Comparison of ENCODE assay signal across 21 mouse cellular contexts in genomic region chr19:3848207-3848808, GRCm38 (mm10). TPM values are rescaled to one million over a fixed set of nuclear protein-coding genes. Genes with fewer than 3 reads are reported as not detected.
A peak's percentile ranks its signal among the peaks of the same experiment; 100 is the strongest.
DNase-seq lines count a peak whose midpoint lies in the region; ATAC-seq and TF ChIP-seq lines count a peak whose summit lies in the region.
"Had no signal": no experiment of that assay in that cellular context is flagged by ENCODE, and none has a peak within 500 bp of the region (broad histone marks: within the 10 kb centered on the region; RNA-seq: fewer than 3 reads in every experiment).

No protein-coding gene starts in this region.

- ATAC-seq in liver, postnatal 0 days, result no peak
- no peak for ATAC-seq in kidney, embryonic 16.5 days (ENCODE audit: low FRiP score, low TSS enrichment)
- no peak for ATAC-seq in stomach, postnatal 0 days (ENCODE audit: low FRiP score, low TSS enrichment)
- no peak for ATAC-seq in lung, postnatal 0 days
- ATAC-seq: CD4-positive, CD25-positive, alpha-beta regulatory T cell, adult 4 months; liver, embryonic 12.5 days; Patski had no signal

- no peak overlapping the region for H3K4me3 ChIP-seq in liver, adult 2 months (ENCODE audit: insufficient read depth, low read depth, low read length)
- no peak overlapping the region for H3K4me3 ChIP-seq in liver, postnatal 0 days (ENCODE audit: low read depth, low read length)
- no peak overlapping the region for H3K4me3 ChIP-seq in kidney, embryonic 16.5 days (ENCODE audit: low read length)
- no peak overlapping the region for H3K4me3 ChIP-seq in stomach, postnatal 0 days (ENCODE audit: low read depth, low read length)
- no peak overlapping the region for H3K4me3 ChIP-seq in lung, postnatal 0 days (ENCODE audit: low read depth, low read length)
- H3K4me3 ChIP-seq: hindbrain, embryonic 12.5 days; layer of hippocampus, adult 2 months; liver, embryonic 12.5 days; midbrain, embryonic 10.5 days had no signal

- WGBS in liver, adult 2 months, result 96% methylated on average over 7 of the region's 7 CpGs
- WGBS in liver, postnatal 0 days (ENCODE audit: insufficient replicate concordance), result 87% methylated on average over 7 of the region's 7 CpGs
- 39% methylated on average over 7 of the region's 7 CpGs for WGBS in kidney, embryonic 16.5 days
- 59% methylated on average over 7 of the region's 7 CpGs for WGBS in stomach, postnatal 0 days
- WGBS in lung, postnatal 0 days, result 79% methylated on average over 7 of the region's 7 CpGs

- intact Hi-C loops in left cerebral cortex, postnatal 36 days (cut with DNase I), result no loop called here

- no peak for TF ChIP-seq CTCF in liver, adult 2 months (IDR thresholded peaks at IDR 0.05; ENCODE audit: low read depth, low read length)
- no peak for TF ChIP-seq CTCF in liver, postnatal 0 days (IDR thresholded peaks at IDR 0.05; ENCODE audit: low read depth)
- no peak for TF ChIP-seq CTCF in stomach, postnatal 0 days (IDR thresholded peaks at IDR 0.05; ENCODE audit: low read depth)
- TF ChIP-seq CTCF in lung, postnatal 0 days (IDR thresholded peaks at IDR 0.05), result no peak

- H3K36me3 ChIP-seq in liver, adult 2 months (ENCODE audit: control insufficient read depth, insufficient read depth, low read length), result no peaks in the 10 kb centered on the region
- H3K36me3 ChIP-seq in liver, postnatal 0 days (replicated peaks; ENCODE audit: insufficient read depth, low read length), result no peaks in the 10 kb centered on the region
- no peaks in the 10 kb centered on the region for H3K36me3 ChIP-seq in kidney, embryonic 16.5 days (ENCODE audit: insufficient read depth, low read length)
- no peaks in the 10 kb centered on the region for H3K36me3 ChIP-seq in stomach, postnatal 0 days (ENCODE audit: control insufficient read depth, insufficient read depth, low read length)
- H3K36me3 ChIP-seq in lung, postnatal 0 days (ENCODE audit: insufficient read depth, low read length), result no peaks in the 10 kb centered on the region
- H3K36me3 ChIP-seq: hindbrain, embryonic 12.5 days; liver, embryonic 12.5 days; midbrain, embryonic 10.5 days had no signal

- no peak overlapping the region for H3K4me2 ChIP-seq in liver, postnatal 0 days (ENCODE audit: low read depth, low read length)
- H3K4me2 ChIP-seq in kidney, embryonic 16.5 days (replicated peaks; ENCODE audit: low read depth, low read length), result no peak overlapping the region
- H3K4me2 ChIP-seq in stomach, postnatal 0 days (replicated peaks; ENCODE audit: low read depth), result no peak overlapping the region
- H3K4me2 ChIP-seq in lung, postnatal 0 days (replicated peaks; ENCODE audit: low read depth, low read length), result no peak overlapping the region
- H3K4me2 ChIP-seq: hindbrain, embryonic 12.5 days; liver, embryonic 12.5 days; lung, embryonic 14.5 days had no signal

- no peaks in the 10 kb centered on the region for H3K27me3 ChIP-seq in liver, adult 2 months (ENCODE audit: control insufficient read depth, insufficient read depth, low read length)
- no peaks in the 10 kb centered on the region for H3K27me3 ChIP-seq in liver, postnatal 0 days (ENCODE audit: insufficient read depth, low read length)
- H3K27me3 ChIP-seq in kidney, embryonic 16.5 days (ENCODE audit: insufficient read depth, low read length), result no peaks in the 10 kb centered on the region
- H3K27me3 ChIP-seq in stomach, postnatal 0 days (ENCODE audit: control insufficient read depth, insufficient read depth, low read length), result no peaks in the 10 kb centered on the region
- H3K27me3 ChIP-seq in lung, postnatal 0 days (replicated peaks; ENCODE audit: insufficient read depth, low read length), result no peaks in the 10 kb centered on the region
- H3K27me3 ChIP-seq: hindbrain, embryonic 12.5 days; liver, embryonic 12.5 days; Patski had no signal

- no peak overlapping the region for H3K27ac ChIP-seq in liver, adult 2 months (replicated peaks; ENCODE audit: insufficient read depth, low read depth, low read length)
- no peak overlapping the region for H3K27ac ChIP-seq in liver, postnatal 0 days (ENCODE audit: low read depth)
- H3K27ac ChIP-seq in kidney, embryonic 16.5 days (ENCODE audit: low read length), result peak overlapping the region; percentile 55
- peak overlapping the region; percentile 40; the same call in 1 of the 2 replicates for H3K27ac ChIP-seq in stomach, postnatal 0 days (replicated peaks)
- no peak overlapping the region for H3K27ac ChIP-seq in lung, postnatal 0 days (ENCODE audit: low read length)
- H3K27ac ChIP-seq: hindbrain, embryonic 12.5 days; layer of hippocampus, adult 2 months; liver, embryonic 12.5 days; macrophage; midbrain, embryonic 10.5 days had no signal

- no peaks in the 10 kb centered on the region for H3K9me3 ChIP-seq in liver, postnatal 0 days (ENCODE audit: low read length)
- no peaks in the 10 kb centered on the region for H3K9me3 ChIP-seq in kidney, embryonic 16.5 days (ENCODE audit: low read length)
- H3K9me3 ChIP-seq in stomach, postnatal 0 days (ENCODE audit: control insufficient read depth, low read length), result no peaks in the 10 kb centered on the region
- H3K9me3 ChIP-seq in lung, postnatal 0 days (ENCODE audit: low read length), result no peaks in the 10 kb centered on the region
- H3K9me3 ChIP-seq: hindbrain, embryonic 12.5 days; liver, embryonic 12.5 days; midbrain, embryonic 10.5 days had no signal

- peak; percentile 45 for DNase-seq in cerebellum, adult 9-10 months
- DNase-seq in cerebellum, postnatal 4 days (ENCODE audit: low spot score in 2 of 2), result no peak
- peak; percentile 70 for DNase-seq in liver, adult 2 months (ENCODE audit: extremely low read depth, low read depth, low spot score)
- no peak for DNase-seq in liver, postnatal 0 days
- DNase-seq in stomach, postnatal 0 days (ENCODE audit: low spot score), result no peak
- DNase-seq in left cerebral cortex, postnatal 36 days (ENCODE audit: low spot score in 2 of 2), result no peak
- DNase-seq in lung, postnatal 0 days (ENCODE audit: low spot score), result no peak
- DNase-seq: adrenal gland, postnatal 10 days; gastrocnemius, postnatal 36 days; heart, postnatal 14 days; left cerebral cortex, postnatal 4 days; lung, embryonic 14.5 days; thymus, postnatal 25 days had no signal

- H3K4me1 ChIP-seq in liver, adult 2 months (ENCODE audit: control insufficient read depth, insufficient read depth, low read length), result peaks cover 31% of the 10 kb centered on the region
- H3K4me1 ChIP-seq in liver, postnatal 0 days (ENCODE audit: insufficient read depth), result peaks cover 43% of the 10 kb centered on the region
- peaks cover 15% of the 10 kb centered on the region for H3K4me1 ChIP-seq in kidney, embryonic 16.5 days (ENCODE audit: insufficient read depth, low read length)
- peaks cover 6% of the 10 kb centered on the region for H3K4me1 ChIP-seq in stomach, postnatal 0 days (replicated peaks; ENCODE audit: control insufficient read depth, insufficient read depth)
- peaks cover 9% of the 10 kb centered on the region; the same call in 1 of the 2 replicates for H3K4me1 ChIP-seq in lung, postnatal 0 days (ENCODE audit: insufficient read depth, low read depth, low read length)

- no peak for TF ChIP-seq POLR2A in liver, adult 2 months (IDR thresholded peaks at IDR 0.05; ENCODE audit: extremely low read depth, insufficient read depth, low read length)

- no peak for TF ChIP-seq EP300 in liver, postnatal 0 days (IDR thresholded peaks at IDR 0.05; ENCODE audit: low read depth)
- TF ChIP-seq EP300 in stomach, postnatal 0 days (optimal IDR thresholded peaks at IDR 0.05), result no peak
- TF ChIP-seq EP300 in lung, postnatal 0 days (IDR thresholded peaks at IDR 0.05), result no peak

- H3K9ac ChIP-seq in liver, adult 2 months (ENCODE audit: low read depth, low read length), result no peak overlapping the region
- H3K9ac ChIP-seq in liver, postnatal 0 days (replicated peaks), result no peak overlapping the region
- no peak overlapping the region for H3K9ac ChIP-seq in kidney, embryonic 16.5 days (replicated peaks; ENCODE audit: low read length)
- no peak overlapping the region for H3K9ac ChIP-seq in stomach, postnatal 0 days (ENCODE audit: low read length)
- no peak overlapping the region for H3K9ac ChIP-seq in lung, postnatal 0 days (replicated peaks; ENCODE audit: low read depth)
- H3K9ac ChIP-seq: hindbrain, embryonic 12.5 days; liver, embryonic 12.5 days; lung, embryonic 14.5 days had no signal

- H3K79me2 ChIP-seq in liver, adult 2 months (ENCODE audit: control insufficient read depth, insufficient read depth, low read length), result peaks cover 4% of the 10 kb centered on the region; the same call in 1 of the 2 replicates

RNA-seq across cellular contexts. Expression of gene Chka, which starts 3.3 kb away (rescaled TPM):
- 11.9 and 26.0 TPM in 2 replicates for total RNA-seq in liver, adult 2 months (2014; rRNA removed)
- polyA plus RNA-seq in liver, adult 2 months (2012; rRNA removed), result 56.7 and 62.0 TPM in 2 replicates
- polyA plus RNA-seq in liver, postnatal 0 days (2015; fragmentation: Nextera tagmentation; extraction: Ambion mirVana), result 24.8 and 48.6 TPM in 2 replicates
- 58.0 and 65.6 TPM in 2 replicates for polyA plus RNA-seq in kidney, embryonic 16.5 days (2015; fragmentation: Nextera tagmentation; extraction: Ambion mirVana)
- 21.2 and 24.2 TPM in 2 replicates for polyA plus RNA-seq in stomach, postnatal 0 days (2015; fragmentation: Nextera tagmentation; extraction: Ambion mirVana)
- total RNA-seq in left cerebral cortex, postnatal 36 days (2021), result 100 to 1,000 TPM in 1 of 2 experiments, 10 to 100 TPM in 1; 66.7 to 108 TPM
- polyA plus RNA-seq in lung, postnatal 0 days (2015; fragmentation: Nextera tagmentation; extraction: Ambion mirVana), result 65.9 and 68.1 TPM in 2 replicates

RNA-seq across cellular contexts. Expression of gene Tcirg1, which starts 58.6 kb away (rescaled TPM):
- 34.3 and 35.6 TPM in 2 replicates for total RNA-seq in liver, adult 2 months (2014; rRNA removed)
- polyA plus RNA-seq in liver, adult 2 months (2012; rRNA removed), result 76.3 and 123 TPM in 2 replicates
- 28.1 and 29.7 TPM in 2 replicates for polyA plus RNA-seq in liver, postnatal 0 days (2015; fragmentation: Nextera tagmentation; extraction: Ambion mirVana)
- 56.1 and 62.7 TPM in 2 replicates for polyA plus RNA-seq in kidney, embryonic 16.5 days (2015; fragmentation: Nextera tagmentation; extraction: Ambion mirVana)
- 17.4 and 21.8 TPM in 2 replicates for polyA plus RNA-seq in stomach, postnatal 0 days (2015; fragmentation: Nextera tagmentation; extraction: Ambion mirVana)
- 10 to 100 TPM; 15.7 to 19.6 TPM for total RNA-seq in left cerebral cortex, postnatal 36 days (2021)
- polyA plus RNA-seq in lung, postnatal 0 days (2015; fragmentation: Nextera tagmentation; extraction: Ambion mirVana), result 31.8 and 33.1 TPM in 2 replicates

Comparison
In these comparisons a context has a peak if more than half of its experiments do, and no peak if none do; other contexts are left out.
1. DNase-seq: peak in cerebellum, adult 9-10 months (single experiment) and liver, adult 2 months (single experiment); none in cerebellum, postnatal 4 days (0 of 2), liver, postnatal 0 days (single experiment), stomach, postnatal 0 days (single experiment), left cerebral cortex, postnatal 36 days (0 of 2) and lung, postnatal 0 days (single experiment).
2. H3K27ac ChIP-seq: peak in kidney, embryonic 16.5 days (single experiment) and stomach, postnatal 0 days (single experiment); none in liver, adult 2 months (single experiment), liver, postnatal 0 days (single experiment) and lung, postnatal 0 days (single experiment).